Mouse (Mus musculus): ENCODE data around the gene Nkpd1.

DNA sequence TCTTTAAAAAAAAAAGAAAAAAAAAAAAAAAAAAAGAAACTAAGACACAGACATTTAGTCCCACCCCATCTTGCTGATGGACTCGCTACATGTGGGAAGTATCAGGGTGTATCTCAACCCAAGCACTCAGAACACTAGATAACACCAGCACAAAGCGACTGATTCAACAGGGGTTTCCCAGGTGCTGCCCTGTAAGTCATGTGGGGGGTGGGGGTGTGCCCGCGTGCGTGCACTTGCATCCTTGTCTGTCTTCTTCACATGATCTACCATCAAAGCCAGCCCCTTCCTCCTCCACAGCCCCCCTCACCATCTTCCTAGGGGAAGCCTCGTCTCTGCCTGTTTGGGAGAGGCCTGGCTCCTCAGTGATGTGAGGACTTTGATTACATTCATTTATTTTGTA, 5.3 kb upstream of the Nkpd1 start:
- TF ChIP-seq USF1 (IDR thresholded peaks at IDR 0.05; ENCODE audit: low read depth) (no peak), TCF12 (IDR thresholded peaks at IDR 0.05; ENCODE audit: insufficient read depth, poor library complexity, severe bottlenecking) (no peak), POLR2A (IDR thresholded peaks at IDR 0.05; ENCODE audit: insufficient read length, low read depth) (no peak), MAX (IDR thresholded peaks at IDR 0.05; ENCODE audit: low read depth) (no peak), POLR2AphosphoS2 (IDR thresholded peaks at IDR 0.05; ENCODE audit: insufficient read length, low read depth) (no peak), TCF3 (IDR thresholded peaks at IDR 0.05; ENCODE audit: insufficient read length, low read depth) (no peak), CEBPB (IDR thresholded peaks at IDR 0.05; ENCODE audit: insufficient read depth, poor library complexity, severe bottlenecking) (no peak), MYOG (IDR thresholded peaks at IDR 0.05; ENCODE audit: control insufficient read depth in 1 of 3, insufficient read depth in 1 of 3, insufficient read length in 2 of 3, low read depth in 2 of 3) (no peak), MYOD1 (IDR thresholded peaks at IDR 0.05; ENCODE audit: control insufficient read depth in 1 of 3, insufficient read length in 2 of 3, low read depth in 2 of 3) (no peak), E2F4 (IDR thresholded peaks at IDR 0.05; ENCODE audit: insufficient read depth) (no peak), REST (IDR thresholded peaks at IDR 0.05; ENCODE audit: insufficient read depth, insufficient read length) (no peak)
